Mouse (Mus musculus): ENCODE measurements around the gene Zfp871.

DNA sequence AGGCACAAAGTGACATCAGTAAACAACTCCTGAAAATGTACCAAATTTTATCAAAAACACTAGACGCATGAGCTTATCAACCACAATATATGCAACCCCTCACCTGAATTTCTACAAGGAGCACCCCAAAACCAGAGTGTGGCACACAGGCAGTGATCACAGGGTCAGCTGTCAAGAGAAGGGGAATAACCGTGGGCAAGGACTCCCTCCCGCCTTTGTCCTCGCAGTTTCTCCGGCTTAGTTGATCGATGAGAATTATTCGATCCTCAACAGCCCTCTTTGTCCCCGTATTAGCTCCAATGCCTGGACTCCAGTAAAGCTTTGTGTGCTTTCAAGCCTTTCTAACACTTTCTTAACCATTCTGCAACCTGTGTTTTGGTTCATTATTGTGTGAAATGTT, 20.8 kb upstream of the Zfp871 start:
- no peak for TF ChIP-seq CTCF (IDR thresholded peaks at IDR 0.05; ENCODE audit: low read depth)
- TF ChIP-seq EP300 (IDR thresholded peaks at IDR 0.05; ENCODE audit: low read depth): no peak

All from liver, embryonic 14.5 days (tissue).